23 mouse cellular contexts compared by ENCODE assay signal in genomic region chr17:37026425-37026824, GRCm38 (mm10). TPM values are rescaled to one million over a fixed set of nuclear protein-coding genes. Genes with fewer than 3 reads are reported as not detected.
"Had no signal": no experiment of that assay in that cellular context is flagged by ENCODE, and none has a peak within 500 bp of the region (broad histone marks: within the 10 kb centered on the region; RNA-seq: fewer than 3 reads in every experiment).

No protein-coding gene starts in this region.

- H3K27ac ChIP-seq: limb, embryonic 12.5 days; limb, embryonic 15.5 days; liver, embryonic 14.5 days; macrophage; midbrain, embryonic 12.5 days; midbrain, embryonic 15.5 days; neural tube, embryonic 12.5 days; neural tube, embryonic 15.5 days; stomach, postnatal 0 days had no signal

- H3K4me3 ChIP-seq: limb, embryonic 12.5 days; limb, embryonic 15.5 days; midbrain, embryonic 12.5 days; midbrain, embryonic 15.5 days; neural tube, embryonic 12.5 days; neural tube, embryonic 15.5 days had no signal

- H3K4me1 ChIP-seq: limb, embryonic 12.5 days; limb, embryonic 15.5 days; neural tube, embryonic 12.5 days had no signal

- H3K36me3 ChIP-seq: limb, embryonic 12.5 days; limb, embryonic 15.5 days; midbrain, embryonic 12.5 days; midbrain, embryonic 15.5 days; neural tube, embryonic 12.5 days; neural tube, embryonic 15.5 days had no signal

- H3K27me3 ChIP-seq: limb, embryonic 12.5 days; limb, embryonic 15.5 days; midbrain, embryonic 12.5 days; midbrain, embryonic 15.5 days; neural tube, embryonic 12.5 days; neural tube, embryonic 15.5 days had no signal

- DNase-seq: kidney, adult 18-20 months; kidney, adult 9 months; kidney, postnatal 14 days; kidney, postnatal 4 days; left cerebral cortex, postnatal 4 days; liver, postnatal 0 days; lung, embryonic 14.5 days; right cerebral cortex, postnatal 14 days; right cerebral cortex, postnatal 4 days; thymus, adult 2 months; thymus, postnatal 25 days had no signal

RNA-seq across cellular contexts. Expression of gene Mog, which starts 3.2 kb away (rescaled TPM):
- polyA plus RNA-seq: limb, embryonic 12.5 days; limb, embryonic 15.5 days; liver, embryonic 11.5 days; liver, embryonic 14.5 days; liver, postnatal 0 days; macrophage; thymus, adult 2 months had no signal

RNA-seq across cellular contexts. Expression of gene Zfp57, which starts 25.5 kb away (rescaled TPM):
- polyA plus RNA-seq: macrophage had no signal

RNA-seq across cellular contexts. Expression of gene H2-M5, which starts 37.1 kb away (rescaled TPM):
- polyA plus RNA-seq: liver, postnatal 0 days; macrophage had no signal

RNA-seq across cellular contexts. Expression of gene 2410137M14Rik, which starts 45.4 kb away (rescaled TPM):
- polyA plus RNA-seq: kidney, embryonic 16.5 days; limb, embryonic 12.5 days; liver, embryonic 11.5 days; liver, embryonic 14.5 days; liver, postnatal 0 days; lung, embryonic 14.5 days; macrophage; neural tube, embryonic 12.5 days; neural tube, embryonic 15.5 days; stomach, embryonic 14.5 days; stomach, postnatal 0 days; thymus, adult 2 months had no signal
